Mouse (Mus musculus) myocyte (in vitro differentiated cells): ENCODE results near the gene Ect2l.

Experiments
- POLR2A ChIP-seq: IDR thresholded peaks from one replicate; pipeline ENCODE4 v1.6.1; 2011; ENCODE audit warnings: low read depth, mild to moderate bottlenecking, control low read depth, moderate library complexity; ENCODE audit not compliant: insufficient read length
- POLR2AphosphoS2 ChIP-seq: IDR thresholded peaks from one replicate; pipeline ENCODE4 v1.6.1; 2011; ENCODE audit warnings: low read depth, control low read depth; ENCODE audit not compliant: insufficient read length
- REST ChIP-seq: IDR thresholded peaks from one replicate; pipeline ENCODE4 v1.6.1; 2011; ENCODE audit warnings: mild to moderate bottlenecking, control low read depth, moderate library complexity; ENCODE audit not compliant: insufficient read depth, insufficient read length
- TCF12 ChIP-seq: IDR thresholded peaks from one replicate; pipeline ENCODE4 v1.6.1; 2011; ENCODE audit warnings: mild to moderate bottlenecking, control low read depth; ENCODE audit not compliant: poor library complexity, insufficient read depth, severe bottlenecking

DNA sequence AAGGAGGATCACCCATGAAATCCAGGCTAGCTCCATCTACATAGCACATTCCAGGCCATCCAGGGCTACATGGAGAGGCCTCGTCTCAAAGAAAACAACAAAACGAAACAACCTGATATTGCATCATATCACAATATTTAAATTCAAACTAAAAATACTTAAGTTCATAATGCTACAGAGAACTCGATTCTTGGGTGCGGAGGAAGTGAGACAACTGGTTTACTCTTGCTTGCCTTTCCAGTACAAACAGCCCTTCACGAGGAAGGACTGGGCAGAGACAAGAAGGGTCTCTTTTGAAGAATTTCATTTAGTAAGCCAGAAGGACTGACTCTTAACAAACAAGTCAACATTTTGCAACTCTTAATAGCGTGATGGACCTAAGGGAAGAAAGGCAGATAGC, 22.1 kb downstream of the Ect2l start:
- TF ChIP-seq POLR2AphosphoS2 (no peak), POLR2A (no peak), TCF12 (no peak), REST (no peak)
